Mouse (Mus musculus): ENCODE data around the gene Dock4. TPM values are rescaled to one million over a fixed set of nuclear protein-coding genes. Genes with fewer than 3 reads are reported as not detected.
"Not testable (repeated sequence)": the region's sequence is repeated elsewhere in the genome, so short reads cannot be mapped to it uniquely, and the experiment has no call there.

The Dock4 gene
- total RNA-seq, 2 experiments from 2014 or later, result 10.9 to 13.3 TPM

GRCm38 (mm10) chr12:40825935-40826460 lies 380.2 kb downstream of the Dock4 start:
- DNase-seq, result no peak

- no peak for DNase-seq
Measured at GRCm38 (mm10) chr12:40826491-40826890, 380.7 kb downstream of the Dock4 start.

DNA sequence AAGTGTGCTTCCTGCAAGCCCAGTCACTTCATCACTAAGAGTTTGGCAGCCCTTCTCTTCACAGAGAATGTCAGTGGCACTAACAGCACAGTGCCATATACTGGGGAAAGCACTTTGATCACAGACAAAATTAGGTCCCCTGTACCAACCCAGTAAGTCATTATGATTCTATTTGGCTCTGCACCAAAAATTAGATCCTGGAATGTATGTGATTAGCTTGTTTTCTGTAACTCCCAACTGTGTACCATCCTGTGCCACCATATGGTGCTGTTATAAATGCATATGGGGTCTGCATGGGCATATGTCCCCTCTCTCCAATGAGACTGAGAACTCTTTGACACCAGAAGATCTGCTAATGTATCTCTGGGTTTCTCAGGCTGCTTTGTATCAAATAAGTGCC lies 382.3 kb downstream of the Dock4 start:
- DNase-seq, result no peak

DNA sequence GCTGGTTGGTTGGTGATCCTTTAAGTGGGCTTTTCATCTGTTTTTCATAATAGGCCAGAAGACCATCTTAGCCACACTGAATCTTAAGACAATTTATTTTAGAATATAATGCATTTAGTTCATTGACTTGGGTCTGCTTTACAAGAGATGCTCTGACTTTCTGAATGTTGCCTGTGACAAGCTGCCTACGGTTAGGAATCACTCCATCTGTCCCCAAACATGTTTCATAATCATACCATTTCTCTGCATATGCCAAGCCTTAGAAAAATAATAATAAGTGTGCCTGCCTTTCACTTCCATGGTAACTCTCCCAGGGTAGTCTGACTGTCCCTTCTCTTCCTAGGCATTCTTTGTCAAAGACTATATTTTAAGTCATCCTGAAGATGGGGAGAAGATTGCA lies 383.5 kb downstream of the Dock4 start:
- DNase-seq, result no peak

DNA sequence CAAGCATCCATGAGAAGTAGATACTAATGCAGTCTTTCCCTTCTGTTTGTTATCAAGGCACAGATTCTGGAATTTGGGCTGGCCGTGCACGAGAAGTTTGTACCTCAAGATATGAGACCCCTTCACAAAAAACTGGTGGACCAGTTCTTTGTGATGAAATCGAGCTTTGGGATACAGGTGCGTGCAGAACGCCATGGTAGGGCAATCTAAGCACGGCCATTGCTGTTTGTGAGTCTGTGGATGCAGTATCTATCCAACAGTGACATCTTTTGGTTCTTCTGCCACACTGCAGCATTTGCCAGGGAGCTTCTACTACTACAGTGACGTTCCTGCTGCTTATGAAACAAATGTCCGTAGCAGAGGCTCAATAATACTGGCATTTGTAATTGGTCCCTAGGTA lies 386.4 kb downstream of the Dock4 start:
- no peak for DNase-seq

- no peak for DNase-seq
Measured at GRCm38 (mm10) chr12:40836924-40837323, 391.2 kb downstream of the Dock4 start.

- DNase-seq, result no peak
Measured at GRCm38 (mm10) chr12:40837597-40838337, 392.0 kb downstream of the Dock4 start.

DNA sequence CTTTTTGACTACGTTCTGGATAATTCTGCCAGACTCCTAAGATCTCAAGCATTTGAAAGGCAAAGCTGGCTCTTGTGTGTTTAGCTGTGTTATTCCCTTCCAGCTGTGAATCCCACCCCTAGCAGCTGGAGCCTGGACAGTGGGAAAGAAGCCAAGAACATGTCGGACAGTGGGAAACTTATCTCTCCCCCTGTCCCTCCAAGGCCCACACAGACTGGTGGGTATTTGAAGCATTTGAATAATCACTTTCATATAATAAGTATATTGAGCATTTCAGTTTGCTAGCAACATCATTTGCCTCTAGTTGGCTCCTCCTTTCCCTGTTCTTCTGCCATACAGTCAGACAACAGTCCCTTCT lies 392.6 kb downstream of the Dock4 start:
- DNase-seq, result no peak

- no peak for DNase-seq
Measured at GRCm38 (mm10) chr12:40838940-40839339, 393.2 kb downstream of the Dock4 start.

GRCm38 (mm10) chr12:40839817-40840216 lies 394.1 kb downstream of the Dock4 start:
- no peak for DNase-seq

GRCm38 (mm10) chr12:40842251-40842988 lies 396.7 kb downstream of the Dock4 start:
- no peak for DNase-seq

DNA sequence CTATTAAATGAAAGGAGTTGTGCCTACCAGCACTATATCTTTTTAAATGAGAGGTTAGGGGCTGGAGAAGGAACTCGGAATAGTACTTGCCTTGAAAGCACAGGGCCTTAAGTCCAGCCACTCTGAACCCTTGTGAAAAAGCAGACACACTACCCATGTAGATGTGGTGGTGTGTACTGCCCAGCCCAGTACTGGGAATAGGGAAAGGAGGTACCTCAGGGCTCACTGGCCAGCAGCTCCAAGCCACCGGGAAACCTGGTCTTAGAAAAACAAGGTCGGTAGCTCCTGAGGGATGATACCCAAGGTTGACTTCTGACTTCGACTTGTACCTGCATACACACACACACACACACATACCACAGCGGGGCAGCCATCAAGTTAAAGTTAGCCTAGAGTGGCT lies 397.2 kb downstream of the Dock4 start:
- DNase-seq, result no peak

GRCm38 (mm10) chr12:40843474-40844080 lies 397.8 kb downstream of the Dock4 start:
- no peak for DNase-seq

DNA sequence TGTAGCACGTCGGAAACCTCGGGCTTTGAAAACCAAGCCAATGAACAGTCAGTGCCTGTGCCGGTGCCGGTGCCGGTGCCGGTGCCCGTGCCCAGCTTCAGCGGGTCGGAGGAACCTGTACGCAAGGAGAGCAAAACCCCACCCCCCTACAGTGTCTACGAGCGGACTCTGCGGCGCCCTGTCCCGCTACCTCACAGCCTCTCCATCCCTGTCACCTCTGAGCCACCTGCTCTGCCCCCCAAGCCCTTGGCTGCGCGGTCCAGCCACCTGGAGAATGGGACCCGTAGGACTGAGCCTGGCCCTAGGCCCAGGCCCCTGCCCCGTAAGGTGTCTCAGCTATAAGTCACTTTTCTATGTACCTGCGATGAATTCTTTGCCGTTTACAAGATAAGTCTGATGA lies 398.6 kb downstream of the Dock4 start:
- no peak for DNase-seq

- DNase-seq, result no peak
Measured at GRCm38 (mm10) chr12:40854705-40855367, 409.1 kb downstream of the Dock4 start.

DNA sequence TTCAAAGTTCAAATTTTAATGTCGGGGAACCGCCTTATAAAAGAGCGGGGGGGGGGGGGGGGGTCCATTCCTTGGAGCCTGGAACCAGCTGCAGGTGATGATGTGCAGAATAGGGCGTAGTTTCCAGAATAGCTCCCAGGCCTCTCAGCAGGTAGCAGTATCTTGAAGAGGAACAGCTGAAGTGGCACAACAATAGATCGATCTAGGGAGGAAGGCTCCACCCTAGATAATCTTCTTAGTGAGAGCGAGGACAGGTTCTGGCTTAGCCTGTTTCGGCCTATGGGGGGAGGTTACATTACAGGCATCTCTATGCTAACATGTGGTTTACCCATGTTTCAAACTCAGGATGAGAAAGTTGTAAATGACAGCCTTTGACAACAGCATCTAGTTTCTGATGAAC lies 411.7 kb downstream of the Dock4 start:
- DNase-seq, result no peak

DNA sequence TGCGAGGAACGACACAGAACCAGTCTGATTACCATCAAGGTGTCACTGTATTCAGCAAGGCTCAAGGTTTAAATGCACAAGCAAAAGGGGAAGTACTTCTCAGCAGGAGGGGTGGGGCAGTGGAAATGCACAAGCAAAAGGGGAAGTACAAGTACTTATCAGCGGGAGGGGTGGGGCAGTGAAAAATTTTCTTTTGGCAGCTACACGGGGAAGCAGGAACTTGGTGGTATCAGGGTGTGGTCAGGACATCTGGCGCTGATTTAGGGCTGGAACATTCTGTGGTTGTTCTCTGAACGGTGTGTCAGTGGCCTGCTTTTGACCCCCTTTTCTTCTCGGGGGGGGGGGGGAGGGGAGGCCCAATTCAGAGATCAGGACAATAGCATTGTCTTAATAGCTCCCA lies 413.0 kb downstream of the Dock4 start:
- not testable (repeated sequence) for DNase-seq

GRCm38 (mm10) chr12:40870387-40870786 lies 424.6 kb downstream of the Dock4 start:
- no peak for DNase-seq

- DNase-seq, result no peak
Measured at GRCm38 (mm10) chr12:40872716-40873115, 427.0 kb downstream of the Dock4 start.

DNA sequence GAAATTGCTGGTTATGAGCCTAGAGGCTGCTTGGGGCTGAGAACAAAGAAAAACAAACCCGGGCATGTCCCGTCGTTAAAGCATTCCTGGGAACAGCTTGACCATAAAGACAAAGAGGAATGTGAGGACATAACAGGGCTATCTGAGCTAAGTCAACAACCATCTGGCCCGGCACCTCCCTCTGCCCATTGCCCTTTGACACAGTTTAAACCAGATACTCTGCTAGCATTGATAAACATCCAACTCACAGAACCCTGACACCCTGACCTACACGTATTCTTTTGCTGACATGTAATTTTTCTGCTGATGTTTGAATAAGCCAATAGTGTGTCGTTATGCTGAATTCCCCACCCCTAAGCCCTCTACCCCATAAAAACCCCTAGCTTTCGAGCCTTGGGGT lies 427.5 kb downstream of the Dock4 start:
- not testable (repeated sequence) for DNase-seq

DNA sequence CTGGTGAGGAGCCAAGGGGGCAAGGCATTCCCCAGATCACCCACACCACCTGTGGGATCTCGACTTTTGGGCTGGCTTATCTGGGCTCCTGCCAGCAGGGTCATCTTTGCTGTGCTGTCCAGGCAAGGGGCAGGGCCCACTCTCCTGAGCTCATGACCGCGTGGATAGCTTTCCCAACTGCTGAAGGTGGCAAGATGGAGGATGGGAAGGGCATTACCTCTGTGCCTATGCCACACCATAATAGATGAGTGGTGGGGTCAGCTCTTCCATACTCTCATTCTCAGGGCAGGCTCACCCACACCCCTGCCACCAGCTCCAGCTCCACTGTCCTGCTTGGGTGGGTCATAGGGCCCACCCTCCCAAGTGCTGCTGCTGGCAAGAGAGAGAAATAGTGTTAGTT lies 439.2 kb downstream of the Dock4 start:
- DNase-seq, result no peak

GRCm38 (mm10) chr12:40885377-40885776 lies 439.6 kb downstream of the Dock4 start:
- no peak for DNase-seq

- no peak for DNase-seq
Measured at GRCm38 (mm10) chr12:40887496-40887895, 441.7 kb downstream of the Dock4 start.
